Mouse (Mus musculus) C2C12 (cell line): Measurements from ENCODE around the gene Txndc9.

Experiments used
- CEBPB ChIP-seq: IDR thresholded peaks from one replicate; pipeline ENCODE4 v1.6.1; 2011; ENCODE audit warnings: low read depth, mild to moderate bottlenecking, control low read depth, moderate library complexity
- CTCF ChIP-seq: IDR thresholded peaks from one replicate; pipeline ENCODE4 v1.5.1; 2011; ENCODE audit not compliant: control insufficient read depth, insufficient read depth, insufficient read length
- FOSL1 ChIP-seq: IDR thresholded peaks from one replicate; pipeline ENCODE4 v1.8.0; 2011; ENCODE audit warnings: mild to moderate bottlenecking, low read length; ENCODE audit not compliant: poor library complexity, insufficient read depth, severe bottlenecking
- MAX ChIP-seq: IDR thresholded peaks from one replicate; pipeline ENCODE4 v1.6.1; 2011; ENCODE audit warnings: mild to moderate bottlenecking, control low read depth
- USF1 ChIP-seq: IDR thresholded peaks from one replicate; pipeline ENCODE4 v1.6.1; 2011; ENCODE audit warnings: low read depth, mild to moderate bottlenecking, control low read depth, moderate library complexity

- TF ChIP-seq CTCF (no peak), USF1 (no peak), MAX (no peak), CEBPB (no peak), FOSL1 (no peak)
Measured at GRCm38 (mm10) chr1:37999552-37999951, 1.9 kb upstream of the Txndc9 start.
